Comparison of ENCODE assay signal across 9 mouse cellular contexts in genomic region chr1:93802771-93803170, GRCm38 (mm10). TPM values are rescaled to one million over a fixed set of nuclear protein-coding genes. Genes with fewer than 3 reads are reported as not detected.
DNase-seq lines count a peak whose midpoint lies in the region; ATAC-seq and TF ChIP-seq lines count a peak whose summit lies in the region.
"Had no signal": no experiment of that assay in that cellular context is flagged by ENCODE, and none has a peak within 500 bp of the region (broad histone marks: within the 10 kb centered on the region; RNA-seq: fewer than 3 reads in every experiment).

No protein-coding gene starts in this region.

- H3K9ac ChIP-seq in lung, embryonic 15.5 days = peak overlapping the region; percentile 91; the same call in 1 of the 2 replicates
- no peak overlapping the region for H3K9ac ChIP-seq in limb, embryonic 12.5 days (replicated peaks)
- H3K9ac ChIP-seq in neural tube, embryonic 15.5 days (replicated peaks) = no peak overlapping the region

- no peak for DNase-seq in lung, adult 2 months
- no peak for DNase-seq in left cerebral cortex, adult 11 months (ENCODE audit: low spot score)
- DNase-seq in adrenal gland, postnatal 14 days = no peak
- DNase-seq in urinary bladder, postnatal 14 days (ENCODE audit: low spot score) = no peak

- H3K9me3 ChIP-seq in lung, embryonic 15.5 days = no peaks in the 10 kb centered on the region
- no peaks in the 10 kb centered on the region for H3K9me3 ChIP-seq in limb, embryonic 12.5 days
- no peaks in the 10 kb centered on the region for H3K9me3 ChIP-seq in neural tube, embryonic 15.5 days (replicated peaks)

- peak overlapping the region; percentile 96 for H3K4me3 ChIP-seq in lung, embryonic 15.5 days
- no peak overlapping the region for H3K4me3 ChIP-seq in lung, adult 2 months (replicated peaks; ENCODE audit: extremely low read depth, low read depth, low read length)
- H3K4me3 ChIP-seq in limb, embryonic 12.5 days (replicated peaks) = peak overlapping the region; percentile 81
- H3K4me3 ChIP-seq in neural tube, embryonic 15.5 days (replicated peaks) = peak overlapping the region; percentile 91

- TF ChIP-seq CTCF in lung, adult 2 months (IDR thresholded peaks at IDR 0.05; ENCODE audit: insufficient read depth, low read length) = no peak

- H3K4me2 ChIP-seq in lung, embryonic 15.5 days = peak overlapping the region; percentile 97
- H3K4me2 ChIP-seq in limb, embryonic 12.5 days = peak overlapping the region; percentile 83
- peak overlapping the region; percentile 96 for H3K4me2 ChIP-seq in neural tube, embryonic 15.5 days

- H3K36me3 ChIP-seq in lung, embryonic 15.5 days = peaks cover 32% of the 10 kb centered on the region
- peaks cover 41% of the 10 kb centered on the region for H3K36me3 ChIP-seq in limb, embryonic 12.5 days
- H3K36me3 ChIP-seq in neural tube, embryonic 15.5 days = peaks cover 30% of the 10 kb centered on the region

- TF ChIP-seq POLR2A in lung, adult 2 months (IDR thresholded peaks at IDR 0.05; ENCODE audit: borderline replicate concordance, extremely low read depth, low read depth, low read length) = no peak

- ATAC-seq in lung, embryonic 15.5 days (ENCODE audit: borderline replicate concordance, extremely low read depth, low FRiP score, low TSS enrichment) = no peak
- ATAC-seq in erythroblast, adult 5-6 weeks (replicated peaks; ENCODE audit: low FRiP score, poor library complexity, severe bottlenecking) = 0 out of 2 replicates have a peak, but pooled peaks have one; percentile 4
- no peak for ATAC-seq in limb, embryonic 12.5 days (ENCODE audit: insufficient number of reproducible peaks, insufficient read depth, low FRiP score, low TSS enrichment, low read depth)
- ATAC-seq in neural tube, embryonic 15.5 days (ENCODE audit: low FRiP score) = no peak
- ATAC-seq: inflammation-experienced regulatory T-cells, adult 6 months had no signal

- peak overlapping the region; percentile 98 for H3K27ac ChIP-seq in lung, embryonic 15.5 days
- H3K27ac ChIP-seq in limb, embryonic 12.5 days = peak overlapping the region; percentile 97; the same call in 1 of the 2 replicates
- peak overlapping the region; percentile 99; the same call in 1 of the 2 replicates for H3K27ac ChIP-seq in neural tube, embryonic 15.5 days (replicated peaks)

- H3K4me1 ChIP-seq in lung, embryonic 15.5 days = peaks cover 38% of the 10 kb centered on the region
- H3K4me1 ChIP-seq in lung, adult 2 months (ENCODE audit: control insufficient read depth, insufficient read depth, low read length) = peaks cover 7% of the 10 kb centered on the region; the same call in 1 of the 2 replicates
- H3K4me1 ChIP-seq in limb, embryonic 12.5 days (replicated peaks) = peaks cover 29% of the 10 kb centered on the region
- H3K4me1 ChIP-seq in neural tube, embryonic 15.5 days = peaks cover 42% of the 10 kb centered on the region

- H3K27me3 ChIP-seq in lung, embryonic 15.5 days = no peaks in the 10 kb centered on the region
- H3K27me3 ChIP-seq in limb, embryonic 12.5 days = no peaks in the 10 kb centered on the region
- no peaks in the 10 kb centered on the region for H3K27me3 ChIP-seq in neural tube, embryonic 15.5 days (replicated peaks)

- 72% methylated on average over 5 of the region's 5 CpGs for WGBS in lung, embryonic 15.5 days
- WGBS in lung, adult 2 months = 62% methylated on average over 5 of the region's 5 CpGs
- WGBS in limb, embryonic 12.5 days = 86% methylated on average over 5 of the region's 5 CpGs
- 86% methylated on average over 5 of the region's 5 CpGs for WGBS in neural tube, embryonic 15.5 days

RNA-seq across cellular contexts. Expression of gene Ing5, which starts 1.0 kb away (rescaled TPM):
- 20.6 and 22.3 TPM in 2 replicates for polyA plus RNA-seq in lung, embryonic 15.5 days (2015; fragmentation: Nextera tagmentation; extraction: Ambion mirVana)
- 7.1 and 10.1 TPM in 2 replicates for polyA plus RNA-seq in lung, adult 2 months (2012; rRNA removed)
- 2.9 and 4.4 TPM in 2 replicates for total RNA-seq in erythroblast, adult 5-6 weeks (2015; ENCODE audit: low replicate concordance)
- total RNA-seq in erythroblast, adult 5-6 weeks (2017; ENCODE audit: low replicate concordance) = 7.5 and 11.7 TPM in 2 replicates
- polyA plus RNA-seq in limb, embryonic 12.5 days (2016; fragmentation: Nextera tagmentation; extraction: Ambion mirVana) = 16.8 and 17.9 TPM in 2 replicates
- 7.9 and 11.0 TPM in 2 replicates for polyA plus RNA-seq in neural tube, embryonic 15.5 days (2015; fragmentation: Nextera tagmentation; extraction: Ambion mirVana)
- total RNA-seq in adrenal gland, postnatal 14 days (2021) = 15.2 and 17.3 TPM in 2 replicates

RNA-seq across cellular contexts. Expression of gene Dtymk, which starts 1.0 kb away (rescaled TPM):
- polyA plus RNA-seq in lung, embryonic 15.5 days (2015; fragmentation: Nextera tagmentation; extraction: Ambion mirVana) = 258 and 260 TPM in 2 replicates
- polyA plus RNA-seq in lung, adult 2 months (2012; rRNA removed) = 26.8 and 29.1 TPM in 2 replicates
- total RNA-seq in erythroblast, adult 5-6 weeks (2015; ENCODE audit: low replicate concordance) = 41.9 and 43.5 TPM in 2 replicates
- 33.8 and 74.4 TPM in 2 replicates for total RNA-seq in erythroblast, adult 5-6 weeks (2017; ENCODE audit: low replicate concordance)
- polyA plus RNA-seq in limb, embryonic 12.5 days (2016; fragmentation: Nextera tagmentation; extraction: Ambion mirVana) = 278 and 281 TPM in 2 replicates
- polyA plus RNA-seq in neural tube, embryonic 15.5 days (2015; fragmentation: Nextera tagmentation; extraction: Ambion mirVana) = 146 and 174 TPM in 2 replicates
- total RNA-seq in adrenal gland, postnatal 14 days (2021) = 70.1 and 70.7 TPM in 2 replicates

RNA-seq across cellular contexts. Expression of gene D2hgdh, which starts 21.9 kb away (rescaled TPM):
- 12.5 and 14.9 TPM in 2 replicates for polyA plus RNA-seq in lung, embryonic 15.5 days (2015; fragmentation: Nextera tagmentation; extraction: Ambion mirVana)
- polyA plus RNA-seq in lung, adult 2 months (2012; rRNA removed) = 17.0 and 21.3 TPM in 2 replicates
- total RNA-seq in erythroblast, adult 5-6 weeks (2015; ENCODE audit: low replicate concordance) = 7.9 and 12.5 TPM in 2 replicates
- 11.8 and 13.6 TPM in 2 replicates for total RNA-seq in erythroblast, adult 5-6 weeks (2017; ENCODE audit: low replicate concordance)
- polyA plus RNA-seq in limb, embryonic 12.5 days (2016; fragmentation: Nextera tagmentation; extraction: Ambion mirVana) = 16.2 and 17.9 TPM in 2 replicates
- polyA plus RNA-seq in neural tube, embryonic 15.5 days (2015; fragmentation: Nextera tagmentation; extraction: Ambion mirVana) = 16.0 and 17.8 TPM in 2 replicates
- 39.7 and 45.1 TPM in 2 replicates for total RNA-seq in adrenal gland, postnatal 14 days (2021)

RNA-seq across cellular contexts. Expression of gene Thap4, which starts 48.1 kb away (rescaled TPM):
- polyA plus RNA-seq in lung, embryonic 15.5 days (2015; fragmentation: Nextera tagmentation; extraction: Ambion mirVana) = 46.6 and 50.9 TPM in 2 replicates
- polyA plus RNA-seq in lung, adult 2 months (2012; rRNA removed) = 28.5 and 29.3 TPM in 2 replicates
- 6.3 and 15.0 TPM in 2 replicates for total RNA-seq in erythroblast, adult 5-6 weeks (2015; ENCODE audit: low replicate concordance)
- total RNA-seq in erythroblast, adult 5-6 weeks (2017; ENCODE audit: low replicate concordance) = 1.4 and 6.1 TPM in 2 replicates
- 52.8 and 53.1 TPM in 2 replicates for polyA plus RNA-seq in limb, embryonic 12.5 days (2016; fragmentation: Nextera tagmentation; extraction: Ambion mirVana)
- 45.4 and 53.2 TPM in 2 replicates for polyA plus RNA-seq in neural tube, embryonic 15.5 days (2015; fragmentation: Nextera tagmentation; extraction: Ambion mirVana)
- 42.6 and 45.8 TPM in 2 replicates for total RNA-seq in adrenal gland, postnatal 14 days (2021)

RNA-seq across cellular contexts. Expression of gene Atg4b, which starts 51.5 kb away (rescaled TPM):
- polyA plus RNA-seq in lung, embryonic 15.5 days (2015; fragmentation: Nextera tagmentation; extraction: Ambion mirVana) = 75.2 and 76.8 TPM in 2 replicates
- polyA plus RNA-seq in lung, adult 2 months (2012; rRNA removed) = 38.6 and 50.6 TPM in 2 replicates
- 12.3 and 20.7 TPM in 2 replicates for total RNA-seq in erythroblast, adult 5-6 weeks (2015; ENCODE audit: low replicate concordance)
- total RNA-seq in erythroblast, adult 5-6 weeks (2017; ENCODE audit: low replicate concordance) = 20.8 and 21.0 TPM in 2 replicates
- polyA plus RNA-seq in limb, embryonic 12.5 days (2016; fragmentation: Nextera tagmentation; extraction: Ambion mirVana) = 89.2 and 103 TPM in 2 replicates
- polyA plus RNA-seq in neural tube, embryonic 15.5 days (2015; fragmentation: Nextera tagmentation; extraction: Ambion mirVana) = 80.1 and 83.0 TPM in 2 replicates
- total RNA-seq in adrenal gland, postnatal 14 days (2021) = 67.3 and 69.4 TPM in 2 replicates
